In genomic region chr9:66069583-66069982, GRCm38 (mm10) we compare ENCODE assay signal across 7 mouse cellular contexts. TPM values are rescaled to one million over a fixed set of nuclear protein-coding genes. Genes with fewer than 3 reads are reported as not detected.
DNase-seq lines count a peak whose midpoint lies in the region; ATAC-seq and TF ChIP-seq lines count a peak whose summit lies in the region.

Gene Snx22 (minus strand): TSS chr9:66069719.

- no peak for TF ChIP-seq POLR2A in small intestine, adult 2 months (IDR thresholded peaks at IDR 0.05; ENCODE audit: low read depth, low read length)

- peak within 1 kb of the TSS; percentile 96 for H3K4me2 ChIP-seq in intestine, postnatal 0 days (replicated peaks; ENCODE audit: low read depth)
- H3K4me2 ChIP-seq in limb, embryonic 13.5 days (replicated peaks): peak within 1 kb of the TSS; percentile 97
- H3K4me2 ChIP-seq in midbrain, embryonic 14.5 days (ENCODE audit: low read length): peak within 1 kb of the TSS; percentile 84

- WGBS in embryonic facial prominence, embryonic 10.5 days: 2% methylated on average over 22 of the region's 22 CpGs
- WGBS in intestine, postnatal 0 days: under 1% methylated on average over 22 of the region's 22 CpGs
- WGBS in limb, embryonic 13.5 days: 2% methylated on average over 22 of the region's 22 CpGs
- under 1% methylated on average over 22 of the region's 22 CpGs for WGBS in midbrain, embryonic 14.5 days
- 1% methylated on average over 22 of the region's 22 CpGs for WGBS in small intestine, adult 2 months

- no peak for TF ChIP-seq CTCF in intestine, postnatal 0 days (IDR thresholded peaks at IDR 0.05; ENCODE audit: low read depth)
- no peak for TF ChIP-seq CTCF in small intestine, adult 2 months (IDR thresholded peaks at IDR 0.05; ENCODE audit: extremely low read depth, insufficient read length, insufficient replicate concordance, low read depth, low read length)

- peak; percentile 94 for ATAC-seq in granulocyte monocyte progenitor cell, adult 5-6 weeks (replicated peaks; ENCODE audit: poor library complexity, severe bottlenecking)
- peak; percentile 82 for ATAC-seq in intestine, postnatal 0 days
- peak; percentile 85 for ATAC-seq in limb, embryonic 13.5 days (ENCODE audit: low FRiP score, low read depth)
- ATAC-seq in midbrain, embryonic 14.5 days (ENCODE audit: low FRiP score, low TSS enrichment): peak; percentile 80

- peak within 1 kb of the TSS; percentile 42 for H3K9ac ChIP-seq in intestine, postnatal 0 days (ENCODE audit: low read depth, low read length)
- peak within 1 kb of the TSS; percentile 73 for H3K9ac ChIP-seq in limb, embryonic 13.5 days
- peak within 1 kb of the TSS; percentile 59 for H3K9ac ChIP-seq in midbrain, embryonic 14.5 days (replicated peaks; ENCODE audit: low read length)

- H3K27me3 ChIP-seq in embryonic facial prominence, embryonic 10.5 days (replicated peaks; ENCODE audit: low read depth, poor library complexity, severe bottlenecking): peaks cover 49% of the 10 kb centered on the region
- H3K27me3 ChIP-seq in intestine, postnatal 0 days (replicated peaks; ENCODE audit: control insufficient read depth, insufficient read depth, low read length): peaks cover 11% of the 10 kb centered on the region; the same call in 1 of the 2 replicates
- peaks cover 48% of the 10 kb centered on the region for H3K27me3 ChIP-seq in limb, embryonic 13.5 days
- peaks cover 30% of the 10 kb centered on the region for H3K27me3 ChIP-seq in midbrain, embryonic 14.5 days (ENCODE audit: control insufficient read depth, insufficient read depth, low read length)
- no peaks in the 10 kb centered on the region; the same call in 1 of the 2 replicates for H3K27me3 ChIP-seq in small intestine, adult 2 months (ENCODE audit: control insufficient read depth, insufficient read depth, low read length)

- H3K27ac ChIP-seq in embryonic facial prominence, embryonic 10.5 days (replicated peaks): peak within 1 kb of the TSS; percentile 63
- H3K27ac ChIP-seq in intestine, postnatal 0 days (ENCODE audit: low read depth, low read length): no peak within 1 kb of the TSS
- no peak within 1 kb of the TSS for H3K27ac ChIP-seq in limb, embryonic 13.5 days
- no peak within 1 kb of the TSS for H3K27ac ChIP-seq in midbrain, embryonic 14.5 days (replicated peaks; ENCODE audit: low read depth, low read length)
- no peak within 1 kb of the TSS for H3K27ac ChIP-seq in small intestine, adult 2 months (ENCODE audit: insufficient read depth, low read depth, low read length)

- peak; percentile 88 for DNase-seq in adrenal gland, postnatal 25 days
- DNase-seq in embryonic facial prominence, embryonic 10.5 days (ENCODE audit: low spot score): peak; percentile 87
- peak; percentile 81 for DNase-seq in midbrain, embryonic 14.5 days

- H3K4me1 ChIP-seq in embryonic facial prominence, embryonic 10.5 days: peaks cover 23% of the 10 kb centered on the region
- 0 out of 2 replicates have a peak, but pooled peaks cover 8% of the 10 kb centered on the region for H3K4me1 ChIP-seq in intestine, postnatal 0 days (replicated peaks; ENCODE audit: control insufficient read depth, insufficient read depth, low read length)
- peaks cover 13% of the 10 kb centered on the region for H3K4me1 ChIP-seq in limb, embryonic 13.5 days
- peaks cover 11% of the 10 kb centered on the region for H3K4me1 ChIP-seq in midbrain, embryonic 14.5 days (ENCODE audit: control insufficient read depth, insufficient read depth, low read length)
- peaks cover 5% of the 10 kb centered on the region for H3K4me1 ChIP-seq in small intestine, adult 2 months (ENCODE audit: control insufficient read depth, insufficient read depth, insufficient read length, low read length)

- peaks cover 31% of the 10 kb centered on the region for H3K36me3 ChIP-seq in embryonic facial prominence, embryonic 10.5 days (replicated peaks)
- peaks cover 23% of the 10 kb centered on the region for H3K36me3 ChIP-seq in intestine, postnatal 0 days (ENCODE audit: control insufficient read depth, insufficient read depth)
- H3K36me3 ChIP-seq in limb, embryonic 13.5 days: peaks cover 27% of the 10 kb centered on the region
- peaks cover 26% of the 10 kb centered on the region for H3K36me3 ChIP-seq in midbrain, embryonic 14.5 days (ENCODE audit: control insufficient read depth, insufficient read depth, low read length)
- H3K36me3 ChIP-seq in small intestine, adult 2 months (ENCODE audit: control insufficient read depth, insufficient read depth, low read length): peaks cover 23% of the 10 kb centered on the region

- H3K4me3 ChIP-seq in embryonic facial prominence, embryonic 10.5 days: peak within 1 kb of the TSS; percentile 65
- H3K4me3 ChIP-seq in intestine, postnatal 0 days (ENCODE audit: low read depth, low read length): peak within 1 kb of the TSS; percentile 58
- peak within 1 kb of the TSS; percentile 57 for H3K4me3 ChIP-seq in limb, embryonic 13.5 days
- H3K4me3 ChIP-seq in midbrain, embryonic 14.5 days (replicated peaks; ENCODE audit: low read depth, low read length): peak within 1 kb of the TSS; percentile 49
- peak within 1 kb of the TSS; percentile 63 for H3K4me3 ChIP-seq in small intestine, adult 2 months (ENCODE audit: low read depth, low read length)

- H3K9me3 ChIP-seq in embryonic facial prominence, embryonic 10.5 days: 0 out of 2 replicates have a peak, but pooled peaks cover 5% of the 10 kb centered on the region
- no peaks in the 10 kb centered on the region for H3K9me3 ChIP-seq in intestine, postnatal 0 days (ENCODE audit: control insufficient read depth)
- peaks cover 4% of the 10 kb centered on the region; the same call in 1 of the 2 replicates for H3K9me3 ChIP-seq in limb, embryonic 13.5 days
- H3K9me3 ChIP-seq in midbrain, embryonic 14.5 days (ENCODE audit: control insufficient read depth, low read length): no peaks in the 10 kb centered on the region

RNA-seq across cellular contexts. Expression of gene Snx22, which starts in this region (rescaled TPM):
- total RNA-seq in adrenal gland, postnatal 25 days (2021): 0.30 and 0.95 TPM in 2 replicates
- 3.6 and 3.7 TPM in 2 replicates for polyA plus RNA-seq in embryonic facial prominence, embryonic 10.5 days (2016; fragmentation: Nextera tagmentation; extraction: Ambion mirVana)
- total RNA-seq in granulocyte monocyte progenitor cell, adult 5-6 weeks (2014; fragmentation: Nextera tagmentation): not detected in 2 replicates
- total RNA-seq in granulocyte monocyte progenitor cell, adult 5-6 weeks (2017): 0.93 and 1.2 TPM in 2 replicates
- polyA plus RNA-seq in intestine, postnatal 0 days (2015; fragmentation: Nextera tagmentation; extraction: Ambion mirVana): 0.98 and 1.4 TPM in 2 replicates
- polyA plus RNA-seq in limb, embryonic 13.5 days (2015; fragmentation: Nextera tagmentation; extraction: Ambion mirVana): 5.0 and 5.3 TPM in 2 replicates
- 6.5 and 8.2 TPM in 2 replicates for polyA plus RNA-seq in midbrain, embryonic 14.5 days (2014; fragmentation: Nextera tagmentation; extraction: Ambion mirVana)
- 0.61 and 0.91 TPM in 2 replicates for polyA plus RNA-seq in small intestine, adult 2 months (2012; rRNA removed)

Comparison
In these comparisons a context has a peak if more than half of its experiments do, and no peak if none do; other contexts are left out.
1. Peak in DNase-seq in adrenal gland, postnatal 25 days; RNA of the gene not detected or under 1 TPM.